Comparison of ENCODE assay signal across 12 mouse cellular contexts in the genomic region with DNA sequence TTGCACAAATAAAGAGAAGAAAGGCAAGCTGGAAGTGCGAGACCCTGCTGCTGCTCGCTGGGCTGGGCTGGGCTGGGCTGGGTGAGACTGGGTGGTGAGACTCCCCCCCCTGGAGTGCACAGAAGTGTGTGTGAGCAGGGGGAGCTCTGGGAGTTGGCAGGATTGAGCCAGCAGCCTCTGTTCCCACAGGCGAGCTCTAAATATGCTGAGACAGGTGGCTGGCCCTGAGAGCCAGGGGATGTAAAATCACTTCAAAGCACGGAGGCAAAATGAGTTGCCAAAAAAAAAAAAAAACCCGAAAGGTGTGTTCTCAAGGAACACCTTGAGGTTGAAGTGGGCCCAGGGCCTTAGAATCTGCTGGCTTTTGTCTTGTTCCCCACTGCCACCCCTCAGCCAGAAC. TPM values are rescaled to one million over a fixed set of nuclear protein-coding genes. Genes with fewer than 3 reads are reported as not detected.
A peak's percentile ranks its signal among the peaks of the same experiment; 100 is the strongest.
DNase-seq lines count a peak whose midpoint lies in the region; ATAC-seq and TF ChIP-seq lines count a peak whose summit lies in the region.
"Had no signal": no experiment of that assay in that cellular context is flagged by ENCODE, and none has a peak within 500 bp of the region (broad histone marks: within the 10 kb centered on the region; RNA-seq: fewer than 3 reads in every experiment).

No protein-coding gene starts in this region.

- WGBS in heart, adult 2 months = 52% methylated on average over 5 of the region's 5 CpGs
- WGBS in embryonic facial prominence, embryonic 13.5 days = 58% methylated on average over 5 of the region's 5 CpGs
- 61% methylated on average over 5 of the region's 5 CpGs for WGBS in stomach, embryonic 16.5 days

- no peaks in the 10 kb centered on the region for H3K79me2 ChIP-seq in heart, adult 2 months (replicated peaks; ENCODE audit: control insufficient read depth, insufficient read depth, low read length)

- TF ChIP-seq EP300 in heart, adult 2 months (IDR thresholded peaks at IDR 0.05; ENCODE audit: insufficient read depth, low read depth, low read length) = no peak

- ATAC-seq in embryonic facial prominence, embryonic 13.5 days (ENCODE audit: insufficient number of reproducible peaks, insufficient read depth, low FRiP score, low TSS enrichment, low read depth) = no peak
- ATAC-seq in stomach, embryonic 16.5 days (ENCODE audit: insufficient read depth, low FRiP score) = no peak
- ATAC-seq: activated CD4-positive, CD25-positive, alpha-beta regulatory T cell, adult 4 months had no signal

- TF ChIP-seq CTCF in heart, adult 2 months (IDR thresholded peaks at IDR 0.05) = no peak

- peak overlapping the region; percentile 34 for H3K27ac ChIP-seq in heart, adult 2 months
- H3K27ac ChIP-seq in embryonic facial prominence, embryonic 13.5 days = peak overlapping the region; percentile 83
- 0 out of 2 replicates have a peak overlapping the region, but pooled peaks have one; percentile 39 for H3K27ac ChIP-seq in stomach, embryonic 16.5 days (ENCODE audit: low read length)
- H3K27ac ChIP-seq: heart, embryonic 13.5 days had no signal

- peaks cover 6% of the 10 kb centered on the region for H3K36me3 ChIP-seq in heart, adult 2 months (ENCODE audit: control insufficient read depth, insufficient read depth, low read length)
- H3K36me3 ChIP-seq in embryonic facial prominence, embryonic 13.5 days = peaks cover 56% of the 10 kb centered on the region
- 0 out of 2 replicates have a peak, but pooled peaks cover 2% of the 10 kb centered on the region for H3K36me3 ChIP-seq in stomach, embryonic 16.5 days (ENCODE audit: control insufficient read depth, insufficient read depth, low read length)

- H3K9ac ChIP-seq in heart, adult 2 months (ENCODE audit: low read depth, low read length) = no peak overlapping the region
- no peak overlapping the region for H3K9ac ChIP-seq in embryonic facial prominence, embryonic 13.5 days
- H3K9ac ChIP-seq in stomach, embryonic 16.5 days (ENCODE audit: low read length) = no peak overlapping the region
- H3K9ac ChIP-seq: heart, embryonic 13.5 days had no signal

- H3K27me3 ChIP-seq in heart, adult 2 months (ENCODE audit: control insufficient read depth, insufficient read depth, low read length) = no peaks in the 10 kb centered on the region
- no peaks in the 10 kb centered on the region for H3K27me3 ChIP-seq in embryonic facial prominence, embryonic 13.5 days
- no peaks in the 10 kb centered on the region for H3K27me3 ChIP-seq in stomach, embryonic 16.5 days (ENCODE audit: control insufficient read depth, insufficient read depth, low read length)
- H3K27me3 ChIP-seq: CH12.LX; heart, embryonic 13.5 days had no signal

- no peak for TF ChIP-seq POLR2A in heart, adult 2 months (IDR thresholded peaks at IDR 0.05; ENCODE audit: insufficient read depth, low read depth, low read length)

- intact Hi-C loops in heart, adult 2 months (cut with DNase I) = loop anchor here (10.0 kb wide), 1 partner anchor 277 kb away; no protein-coding TSS in a partner anchor
- intact Hi-C loops in heart, postnatal 14 days (cut with DNase I) = loop anchor here (10.0 kb wide), 1 partner anchor 273 kb away; a partner anchor contains a TSS

- no peak for DNase-seq in heart, adult 2 months
- DNase-seq in heart, postnatal 14 days = no peak
- DNase-seq in right cerebral cortex, postnatal 10 days (ENCODE audit: low spot score in 2 of 2) = peak; percentile 58 to 69
- DNase-seq in right cerebral cortex, postnatal 4 days = no peak
- DNase-seq in lung, postnatal 14 days = no peak
- DNase-seq in urinary bladder, adult 18-20 months (ENCODE audit: low spot score in 2 of 2) = no peak
- DNase-seq: lung, postnatal 10 days had no signal

- 0 out of 2 replicates have a peak overlapping the region, but pooled peaks have one; percentile 22 for H3K4me2 ChIP-seq in embryonic facial prominence, embryonic 13.5 days
- no peak overlapping the region for H3K4me2 ChIP-seq in stomach, embryonic 16.5 days (ENCODE audit: low read depth, low read length)
- H3K4me2 ChIP-seq: heart, embryonic 13.5 days had no signal

- no peaks in the 10 kb centered on the region for H3K9me3 ChIP-seq in embryonic facial prominence, embryonic 13.5 days
- no peaks in the 10 kb centered on the region for H3K9me3 ChIP-seq in stomach, embryonic 16.5 days (replicated peaks; ENCODE audit: control insufficient read depth, low read length)
- H3K9me3 ChIP-seq: heart, embryonic 13.5 days had no signal

- no peak overlapping the region for H3K4me3 ChIP-seq in heart, adult 2 months
- no peak overlapping the region for H3K4me3 ChIP-seq in embryonic facial prominence, embryonic 13.5 days
- H3K4me3 ChIP-seq in stomach, embryonic 16.5 days (replicated peaks; ENCODE audit: low read length) = no peak overlapping the region
- H3K4me3 ChIP-seq: heart, embryonic 13.5 days had no signal

- H3K4me1 ChIP-seq in heart, adult 2 months (ENCODE audit: control insufficient read depth, insufficient read depth, low read length) = peaks cover 2% of the 10 kb centered on the region
- peaks cover 25% of the 10 kb centered on the region for H3K4me1 ChIP-seq in embryonic facial prominence, embryonic 13.5 days
- H3K4me1 ChIP-seq in stomach, embryonic 16.5 days (ENCODE audit: control insufficient read depth, insufficient read depth, low read length) = peaks cover 3% of the 10 kb centered on the region; the same call in 1 of the 2 replicates
- H3K4me1 ChIP-seq: heart, embryonic 13.5 days had no signal

RNA-seq across cellular contexts. Expression of a gene that starts 7.3 kb away (rescaled TPM):
- total RNA-seq in heart, adult 2 months (2021) = 10 to 100 TPM; 34.2 to 41.3 TPM
- 47.2 and 74.2 TPM in 2 replicates for polyA plus RNA-seq in heart, adult 2 months (2012; rRNA removed)
- total RNA-seq in heart, postnatal 14 days (2021) = 10 to 100 TPM; 35.2 to 42.4 TPM
- polyA plus RNA-seq in embryonic facial prominence, embryonic 13.5 days (2015; fragmentation: Nextera tagmentation; extraction: Ambion mirVana) = 120 and 133 TPM in 2 replicates
- 91.7 and 98.9 TPM in 2 replicates for polyA plus RNA-seq in stomach, embryonic 16.5 days (2015; fragmentation: Nextera tagmentation; extraction: Ambion mirVana)

RNA-seq across cellular contexts. Expression of a gene that starts 22.1 kb away (rescaled TPM):
- 100 to 1,000 TPM; 155 to 170 TPM for total RNA-seq in heart, adult 2 months (2021)
- 69.3 and 112 TPM in 2 replicates for polyA plus RNA-seq in heart, adult 2 months (2012; rRNA removed)
- 100 to 1,000 TPM; 169 to 171 TPM for total RNA-seq in heart, postnatal 14 days (2021)
- 147 and 185 TPM in 2 replicates for polyA plus RNA-seq in embryonic facial prominence, embryonic 13.5 days (2015; fragmentation: Nextera tagmentation; extraction: Ambion mirVana)
- 155 and 171 TPM in 2 replicates for polyA plus RNA-seq in stomach, embryonic 16.5 days (2015; fragmentation: Nextera tagmentation; extraction: Ambion mirVana)

RNA-seq across cellular contexts. Expression of a gene that starts 54.9 kb away (rescaled TPM):
- total RNA-seq in heart, adult 2 months (2021) = 1 to 10 TPM; 8.6 to 10.0 TPM
- polyA plus RNA-seq in heart, adult 2 months (2012; rRNA removed) = 9.1 and 19.0 TPM in 2 replicates
- 10 to 100 TPM; 11.3 to 14.0 TPM for total RNA-seq in heart, postnatal 14 days (2021)
- 13.3 and 17.4 TPM in 2 replicates for polyA plus RNA-seq in embryonic facial prominence, embryonic 13.5 days (2015; fragmentation: Nextera tagmentation; extraction: Ambion mirVana)
- 11.6 and 13.9 TPM in 2 replicates for polyA plus RNA-seq in stomach, embryonic 16.5 days (2015; fragmentation: Nextera tagmentation; extraction: Ambion mirVana)

Comparison
In these comparisons a context has a peak if more than half of its experiments do, and no peak if none do; other contexts are left out.
1. DNase-seq: peak in right cerebral cortex, postnatal 10 days (2 of 2); none in heart, adult 2 months (0 of 2), heart, postnatal 14 days (0 of 2), right cerebral cortex, postnatal 4 days (single experiment), lung, postnatal 14 days (single experiment) and urinary bladder, adult 18-20 months (0 of 2).
2. Peak in every context shown above with its lines, with median percentiles within 50 percentile points of each other: H3K27ac ChIP-seq.